Mouse (Mus musculus) layer of hippocampus, postnatal 14 days (tissue): Measurements from ENCODE around the gene Glra3. TPM values are rescaled to one million over a fixed set of nuclear protein-coding genes. Genes with fewer than 3 reads are reported as not detected.
A peak's percentile ranks its signal among the peaks of the same experiment; 100 is the strongest.

ENCODE experiments used
- DNase-seq, 2 experiments: peaks; one replicate each; pipeline ENCODE4 v3.0.0; 2021 to 2022; ENCODE audit warnings: low spot score in 2 of 2, mixed read lengths in 1 of 2
- long read RNA-seq, 2 experiments: library from polyadenylated mRNA; stranded (forward); transcript quantifications; one replicate each; pipeline ENCODE4 v2.0.0; 2021
- total RNA-seq, 2 experiments: library from RNA; stranded (reverse); gene quantifications; 2 replicates each; pipeline ENCODE4 v1.2.3; 2021

Gene Glra3
- 1 to 10 TPM; 1.3 to 1.7 TPM for total RNA-seq
- long read RNA-seq, experiment 1, result 0 reads
- long read RNA-seq, experiment 2, result 0 reads

DNA sequence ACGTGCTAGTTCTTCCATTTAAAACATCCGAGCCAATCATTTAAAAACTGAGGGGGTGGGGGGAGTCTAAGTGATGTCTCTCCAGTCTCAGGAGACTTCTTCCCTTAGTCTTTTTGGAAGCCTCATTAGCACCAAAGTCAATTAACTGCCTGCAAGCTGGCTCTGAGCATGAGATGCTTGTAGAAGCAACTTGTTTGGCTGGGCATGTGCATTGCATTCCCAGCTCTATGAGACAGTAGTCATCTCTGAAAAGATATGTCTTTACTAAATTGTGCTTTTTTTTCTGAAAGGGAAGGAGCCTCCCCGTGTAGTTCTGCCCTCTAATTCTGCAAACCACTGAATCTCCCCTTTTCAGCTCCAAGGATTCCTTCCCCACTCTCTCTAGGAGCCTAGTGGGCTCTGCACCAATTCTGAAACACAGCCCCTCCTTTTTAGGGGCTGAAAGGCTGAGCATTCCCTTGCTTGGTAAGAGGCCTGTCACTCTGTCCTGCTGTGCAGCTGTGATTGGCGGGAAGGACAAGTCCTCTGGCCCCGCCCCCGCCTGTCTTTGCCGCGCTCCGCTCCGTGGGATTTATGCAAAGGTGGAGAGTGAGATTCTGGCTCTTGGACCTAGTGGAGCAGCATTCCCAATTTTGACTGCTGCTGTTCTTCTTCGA, at the start of gene Glra3:
Gene Glra3, plus strand, starts transcription at position 591 of the 656 bp plus-strand sequence.
- DNase-seq, result peak; percentile 8 to 11

DNA sequence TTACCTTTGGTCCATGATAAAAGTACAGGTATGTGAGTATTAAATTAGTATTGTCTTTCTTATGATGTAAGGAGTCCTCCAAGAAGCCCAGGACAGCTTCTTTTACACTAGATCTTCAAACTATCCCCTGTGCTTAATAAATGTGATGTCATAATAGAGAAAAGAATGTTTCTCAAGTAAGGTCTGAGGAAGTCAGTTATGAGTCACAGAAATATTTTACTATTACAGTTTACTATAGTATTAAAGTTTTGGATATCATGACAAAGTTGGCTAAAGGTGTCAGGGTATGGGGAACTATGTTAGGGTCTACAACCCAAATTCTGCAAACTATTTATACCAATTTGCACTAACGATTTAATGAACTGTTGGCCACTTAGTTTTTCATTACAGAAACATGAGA, 33.4 kb upstream of the Glra3 start, which contains the start of gene Adam29:
Gene Adam29, minus strand, starts transcription at position 101 of the 400 bp plus-strand sequence.
- DNase-seq, result no peak

DNA sequence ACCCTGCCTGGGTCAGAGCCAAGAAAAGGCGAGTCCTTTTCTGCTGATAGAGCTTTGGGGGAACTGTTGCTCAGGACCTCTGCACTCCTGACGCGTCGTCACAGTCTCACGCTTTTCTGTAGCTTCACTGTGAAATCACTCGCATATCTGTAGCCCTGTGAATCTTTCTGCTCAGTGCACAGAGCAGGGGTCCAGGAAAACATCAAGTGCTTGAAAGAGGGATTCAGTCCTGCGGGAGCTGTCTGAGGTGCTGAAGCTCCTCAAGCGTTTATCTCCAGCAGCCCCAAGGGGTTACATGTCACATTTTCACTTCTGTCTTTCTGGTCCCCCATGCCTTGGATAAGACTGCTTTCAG, 243 bp downstream of the Glra3 start:
- peak in 1 of 2 experiments; percentile 1 for DNase-seq

DNA sequence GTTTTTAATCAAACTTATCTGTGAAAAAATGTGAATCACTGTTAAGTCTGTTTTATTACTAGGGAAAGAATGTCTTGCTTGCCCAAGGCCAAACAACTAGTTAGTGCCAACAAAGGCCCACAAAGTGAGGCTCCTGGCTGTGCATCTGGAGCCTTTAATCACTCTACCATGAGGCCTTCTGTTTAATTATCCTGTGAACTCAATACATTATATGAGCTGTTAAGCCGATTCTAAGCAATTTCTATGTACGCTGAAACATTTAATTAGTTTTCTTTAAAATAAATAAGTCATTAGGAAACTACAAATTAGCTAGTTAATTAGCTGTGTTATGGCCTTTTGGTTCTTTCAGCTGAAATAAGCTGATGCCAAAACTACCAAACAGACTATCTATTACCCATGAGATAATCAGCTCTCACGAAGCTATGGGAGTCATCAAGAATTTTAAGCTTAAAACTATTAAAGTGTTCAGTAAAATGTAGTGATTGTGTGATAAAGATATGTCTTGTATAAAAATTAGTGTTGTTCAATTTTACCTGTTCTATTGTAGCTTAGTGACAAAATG, 24.6 kb downstream of the Glra3 start:
- DNase-seq, result no peak

GRCm38 (mm10) chr8:55997859-55998258, 57.6 kb downstream of the Glra3 start:
- DNase-seq, result peak; percentile 1 to 57

GRCm38 (mm10) chr8:56054324-56054723, 114.1 kb downstream of the Glra3 start:
- DNase-seq, result no peak

DNA sequence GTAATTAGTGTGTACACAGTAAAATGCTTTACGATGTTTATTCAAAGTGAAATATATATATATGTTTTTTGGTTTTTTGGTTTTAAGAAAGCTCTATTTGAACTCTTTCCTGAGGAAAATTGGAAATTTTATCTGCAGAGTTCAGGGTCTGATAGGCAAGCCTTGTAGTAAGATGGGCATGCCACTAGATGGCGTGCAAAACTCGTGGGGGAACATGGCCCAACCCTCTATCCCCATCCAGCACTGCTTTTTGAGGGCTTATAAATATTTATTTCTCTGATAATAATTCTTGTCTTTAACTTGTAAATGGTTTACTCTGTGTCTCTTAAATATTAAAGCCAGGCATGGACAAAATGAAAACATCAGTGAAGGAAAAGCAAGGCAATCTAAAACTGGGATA, 122.8 kb downstream of the Glra3 start:
- peak; percentile 23 to 26 for DNase-seq

DNA sequence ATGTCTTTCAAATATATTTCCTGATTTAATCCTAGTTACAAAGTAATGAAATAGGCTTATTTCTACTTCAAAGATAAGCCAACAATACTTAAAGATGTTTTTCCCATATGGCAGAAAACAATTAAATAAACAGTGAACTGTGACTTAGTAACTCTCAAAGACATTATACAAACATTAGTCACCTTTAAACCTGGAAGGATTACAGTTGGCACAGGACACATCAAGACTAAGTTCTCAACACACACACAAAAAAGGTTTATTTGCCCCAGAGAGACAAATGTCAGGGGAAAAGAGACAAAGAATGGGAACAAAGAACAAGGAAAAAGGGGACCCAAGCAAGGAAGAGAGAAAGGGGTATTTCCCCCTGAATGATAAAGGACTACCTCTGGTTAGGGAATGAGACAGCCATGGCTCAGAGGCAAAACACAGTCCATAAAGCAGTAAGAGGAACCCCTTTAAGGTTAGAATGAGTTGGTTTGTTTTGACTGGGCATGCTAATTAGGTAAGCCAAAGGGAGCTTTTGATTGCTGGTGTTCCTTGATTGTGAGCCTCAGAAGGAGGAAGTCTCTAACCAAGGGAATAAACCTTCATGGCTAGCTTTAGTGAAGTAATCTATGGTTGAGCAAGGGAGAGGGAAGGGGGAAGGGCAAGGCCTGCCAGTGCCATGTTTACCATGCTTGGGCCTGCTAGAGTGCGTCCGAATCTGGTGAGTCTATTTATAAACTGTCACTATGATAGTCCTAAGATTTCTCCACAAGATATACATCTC, 130.4 kb downstream of the Glra3 start:
- no peak for DNase-seq

GRCm38 (mm10) chr8:56083654-56084053, 143.4 kb downstream of the Glra3 start:
- no peak for DNase-seq

DNA sequence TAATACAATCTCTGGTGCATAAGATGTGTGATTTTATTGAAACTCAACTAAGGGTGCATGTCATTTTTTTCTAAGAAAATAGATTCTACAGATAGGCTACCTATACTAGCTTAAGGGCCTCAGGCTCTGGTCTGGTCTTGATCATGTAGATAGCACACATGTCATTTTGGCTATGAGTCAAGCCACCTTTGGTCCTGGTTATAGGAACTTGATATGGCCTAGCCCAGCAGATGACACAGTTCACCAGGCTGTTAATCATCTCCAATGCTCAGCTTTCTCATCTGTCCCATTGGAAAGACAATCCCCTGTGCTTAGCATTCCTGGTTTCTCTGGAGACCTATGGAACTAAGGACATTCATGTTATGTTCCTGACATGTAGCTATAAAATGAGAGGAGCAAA, 154.1 kb downstream of the Glra3 start:
- no peak for DNase-seq

- no peak for DNase-seq
Measured at GRCm38 (mm10) chr8:56110296-56110695, 170.0 kb downstream of the Glra3 start.

DNA sequence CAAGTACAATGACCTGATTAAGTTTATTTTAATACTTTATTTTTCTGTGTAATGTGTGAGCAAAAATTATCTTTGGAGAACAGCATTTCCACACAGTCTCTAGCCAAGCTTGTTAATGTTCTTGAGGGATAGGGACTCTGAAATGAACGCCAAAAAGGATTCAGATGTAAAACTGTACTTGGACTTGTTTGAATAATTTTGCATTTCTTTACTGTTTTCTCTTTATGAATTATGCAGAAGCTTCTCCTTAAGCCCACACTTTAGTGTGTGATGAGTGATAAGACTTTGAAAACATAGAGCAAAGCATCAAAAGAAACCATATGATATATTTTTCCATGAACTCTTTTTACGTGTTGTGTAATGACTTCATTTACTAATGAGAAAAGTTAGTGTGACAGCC, 189.1 kb downstream of the Glra3 start:
- DNase-seq, result no peak

- no peak for DNase-seq
Measured at GRCm38 (mm10) chr8:56150697-56151096, 210.4 kb downstream of the Glra3 start.

DNA sequence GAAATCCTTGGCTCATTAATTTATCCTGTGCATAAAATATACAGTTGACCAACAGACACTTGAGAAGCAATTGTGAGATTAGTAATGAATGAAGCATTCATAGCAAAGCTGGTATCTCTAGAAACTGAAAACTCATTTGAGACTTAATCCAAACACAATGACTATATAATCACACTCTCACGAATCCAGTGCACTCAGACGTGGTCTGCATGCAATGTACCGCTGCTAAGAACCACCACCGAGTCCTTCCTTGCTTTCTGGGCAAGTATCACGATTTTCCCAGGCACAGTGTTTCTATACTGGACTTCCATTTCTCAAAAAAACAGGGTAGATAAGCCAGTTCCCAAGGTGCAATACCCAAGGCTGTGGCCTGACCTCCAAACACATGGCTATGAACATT, 211.3 kb downstream of the Glra3 start:
- no peak for DNase-seq

DNA sequence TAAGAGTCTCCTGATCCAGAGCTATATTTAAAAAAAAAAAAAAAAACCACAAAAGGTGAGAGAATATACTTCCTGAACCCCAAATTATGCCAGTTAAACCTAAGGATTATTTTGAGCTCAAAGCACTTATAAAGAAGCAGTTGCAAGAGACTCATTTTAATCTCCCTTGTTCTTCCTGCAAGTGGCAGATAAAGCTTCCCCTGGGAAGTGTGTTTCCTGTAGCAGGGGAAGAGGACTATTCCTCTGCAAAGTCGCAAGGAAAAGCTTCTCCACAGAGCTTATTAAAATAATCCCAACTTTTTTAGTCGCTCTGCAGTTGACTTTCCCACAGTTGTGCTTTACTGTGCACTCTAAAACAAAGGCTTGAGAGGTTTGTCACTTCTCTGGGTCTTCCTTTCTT, 218.7 kb downstream of the Glra3 start:
- DNase-seq, result no peak

Other genes starting within 250 kb of the Glra3 start
- not detected for gene Adam29, start 33.5 kb upstream of the Glra3 start, total RNA-seq